Mouse (Mus musculus) kidney, postnatal 10 days (tissue): ENCODE results near the gene Rnf43.

Experiments used
- DNase-seq: peaks from one replicate; pipeline ENCODE4 v3.0.0; 2021; ENCODE audit warnings: mixed read lengths

Gene Rnf43

DNA sequence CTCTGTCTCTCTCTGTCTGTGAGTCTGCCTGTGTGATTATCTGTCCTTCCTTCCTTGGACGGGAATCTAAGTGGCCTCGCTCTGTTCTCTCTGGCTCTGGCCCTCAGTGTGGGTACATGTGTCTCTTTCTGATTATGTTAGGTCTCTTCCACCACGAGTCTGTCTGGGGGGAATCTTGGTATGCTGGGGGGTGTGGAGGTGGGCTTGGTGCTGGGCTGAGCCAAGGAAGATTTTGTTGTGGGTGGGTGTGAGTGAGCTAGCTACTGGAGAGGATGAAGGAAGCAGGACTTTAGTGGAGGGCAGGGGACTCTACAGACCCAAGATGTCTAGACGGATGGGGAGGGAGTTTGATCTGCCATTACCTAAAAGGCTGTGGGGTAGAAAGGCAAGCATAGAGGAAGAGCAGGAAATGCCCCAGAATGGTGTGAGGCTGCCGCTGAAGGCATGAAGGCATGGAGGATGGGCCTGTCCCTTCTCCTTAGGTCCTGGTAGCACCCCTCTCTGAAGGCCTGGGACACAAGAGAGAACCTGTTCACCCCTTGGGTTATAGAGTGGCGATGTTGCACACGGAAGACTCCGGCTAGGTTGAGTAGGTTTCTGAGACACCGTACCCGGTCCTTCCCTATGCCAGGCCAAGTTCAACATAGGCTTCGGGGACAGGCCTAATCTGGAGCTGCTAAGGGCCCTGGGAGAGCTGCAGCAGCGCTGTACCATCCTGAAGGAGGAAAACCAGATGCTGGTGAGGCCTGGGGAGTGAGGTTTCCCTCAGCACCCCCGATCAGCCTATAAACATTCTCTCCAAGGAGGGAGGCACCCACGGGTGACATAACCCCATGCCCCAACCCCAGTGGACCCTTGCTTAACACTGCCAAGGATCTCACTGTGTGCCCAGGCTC, 99.5 kb downstream of the Rnf43 start:
- DNase-seq, result no peak

DNA sequence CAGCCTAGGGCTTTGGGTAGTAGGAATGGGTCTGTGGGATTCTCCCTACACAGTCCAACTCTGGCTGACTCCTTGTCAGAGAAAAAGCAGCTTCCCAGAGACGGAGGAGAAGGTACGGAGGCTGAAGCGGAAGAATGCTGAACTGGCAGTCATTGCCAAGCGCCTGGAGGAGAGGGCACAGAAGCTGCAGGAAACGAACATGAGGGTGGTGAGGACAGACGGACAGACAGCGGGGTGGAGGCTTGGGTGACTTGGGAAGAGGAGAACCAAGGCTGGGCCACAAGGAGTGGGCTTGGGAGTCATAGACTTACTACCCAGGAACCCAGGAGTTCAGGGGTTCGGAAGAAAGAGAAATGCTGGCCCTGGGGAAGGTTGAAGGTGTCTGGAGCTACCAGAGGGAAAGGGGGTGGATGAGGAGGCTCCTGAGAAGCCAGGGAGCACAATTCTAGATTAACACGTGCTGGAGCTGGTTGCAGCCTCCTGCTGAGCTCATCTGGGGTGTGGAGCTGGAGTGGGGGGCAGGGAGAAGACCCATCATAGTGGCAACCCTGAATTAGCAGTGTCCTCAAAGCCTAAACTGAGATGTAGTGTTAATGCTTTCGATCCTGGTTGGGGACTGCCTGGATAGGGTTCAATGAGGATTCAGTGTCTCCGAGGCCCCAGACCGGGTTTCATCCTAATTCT, 100.3 kb downstream of the Rnf43 start:
- DNase-seq, result no peak

DNA sequence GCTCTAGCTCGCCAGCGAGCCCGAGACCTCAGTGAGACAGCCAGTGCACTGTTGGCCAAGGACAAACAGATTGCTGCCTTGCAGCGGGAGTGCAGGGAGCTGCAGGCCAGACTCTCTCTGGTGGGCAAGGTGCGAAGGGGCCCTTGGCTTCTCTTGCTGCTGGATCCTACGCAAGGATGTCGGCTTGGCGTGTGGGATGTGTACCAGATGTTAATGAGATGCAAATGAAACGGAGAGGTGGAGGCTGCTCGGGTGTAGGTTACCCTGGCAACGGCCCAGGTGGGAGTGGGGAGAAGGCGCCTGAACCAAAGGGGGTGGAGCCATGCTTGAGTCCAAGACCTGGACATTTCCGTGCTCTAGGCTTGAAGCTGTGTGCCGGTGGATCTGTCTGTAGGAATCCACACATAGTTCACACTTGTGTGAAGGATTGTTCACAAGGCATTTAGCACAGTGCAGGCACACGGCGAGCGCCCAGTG, 101.0 kb downstream of the Rnf43 start:
- DNase-seq, result peak; percentile 63

DNA sequence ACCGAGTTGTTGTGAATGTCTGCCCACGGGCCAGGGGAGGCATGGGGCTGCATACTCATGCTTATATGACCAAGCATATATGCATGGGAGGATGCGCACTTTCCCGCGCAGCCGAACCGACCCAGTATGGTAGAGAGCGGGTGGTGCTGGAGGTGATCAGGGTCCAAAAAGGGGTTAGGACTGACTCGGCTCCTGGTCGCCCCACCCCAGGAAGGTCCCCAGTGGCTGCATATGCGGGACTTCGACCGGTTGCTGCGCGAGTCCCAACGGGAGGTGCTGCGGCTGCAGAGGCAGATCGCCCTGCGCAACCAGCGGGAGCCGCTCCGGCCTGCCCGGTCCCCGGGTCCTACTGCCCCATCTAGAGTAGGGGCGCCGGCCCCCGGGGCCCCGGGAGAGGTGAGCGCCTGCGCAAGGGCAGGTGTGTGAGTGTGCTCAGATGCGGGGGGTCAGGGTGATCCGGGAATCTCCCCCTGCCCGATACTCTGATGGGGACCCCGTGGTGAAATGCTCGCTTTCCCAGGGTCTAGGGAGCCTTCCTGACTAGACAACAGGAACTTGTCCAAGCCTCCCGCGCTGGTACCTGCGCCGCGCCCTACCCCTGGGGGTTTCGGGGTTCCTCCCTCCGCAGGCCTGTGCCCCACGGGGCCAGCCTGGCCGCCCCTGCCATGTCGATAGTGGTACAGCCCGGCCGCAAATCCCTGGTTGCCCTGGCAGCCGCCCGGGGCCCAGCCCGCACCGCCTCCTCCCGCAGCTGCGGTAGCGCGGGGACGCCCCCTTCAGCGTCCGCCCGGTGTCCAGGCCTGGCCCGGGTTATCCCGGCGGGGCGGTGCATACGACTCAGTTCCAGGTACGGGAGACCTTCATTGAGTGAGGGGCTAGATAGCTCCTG, 101.7 kb downstream of the Rnf43 start:
- DNase-seq, result peak; percentile 39

DNA sequence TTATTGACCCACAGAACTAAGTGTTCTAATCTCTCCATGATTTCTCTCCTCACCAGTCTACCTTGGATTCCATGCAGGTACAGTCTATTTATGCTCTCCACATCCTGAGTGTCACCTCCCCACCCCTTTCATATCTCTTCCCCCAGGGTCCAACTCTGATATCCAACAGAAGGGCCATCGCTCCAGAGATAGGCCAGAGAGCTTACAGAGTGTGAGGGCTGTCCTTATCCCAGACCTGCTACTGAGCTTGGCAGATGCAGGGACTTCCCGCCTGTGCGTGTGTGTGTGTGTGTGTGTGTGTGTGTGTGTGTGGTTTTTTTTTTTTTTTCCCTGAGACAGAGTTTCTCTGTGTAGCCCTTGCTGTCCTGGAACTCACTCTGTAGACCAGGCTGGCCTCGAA, 106.2 kb downstream of the Rnf43 start:
- no peak for DNase-seq

DNA sequence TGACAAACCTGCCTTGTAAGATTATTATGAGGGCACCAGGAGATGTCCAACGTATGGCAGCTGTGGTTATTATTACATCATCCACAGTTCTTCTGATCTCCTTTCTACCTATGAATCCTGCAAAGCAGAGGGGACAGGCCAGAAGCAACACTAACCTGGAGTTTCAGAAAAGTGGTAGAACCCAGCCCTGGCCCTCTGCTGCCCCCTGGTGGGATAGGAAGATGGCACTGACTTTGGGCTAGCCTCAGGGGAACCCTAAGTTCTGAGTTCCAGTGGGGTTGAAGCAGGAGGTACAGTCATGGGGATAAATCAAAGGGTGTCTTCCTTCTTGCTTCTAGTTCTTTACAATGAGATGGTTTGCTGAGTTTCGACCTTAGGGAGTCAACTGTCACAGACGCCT, 108.5 kb downstream of the Rnf43 start:
- DNase-seq, result peak; percentile 84

DNA sequence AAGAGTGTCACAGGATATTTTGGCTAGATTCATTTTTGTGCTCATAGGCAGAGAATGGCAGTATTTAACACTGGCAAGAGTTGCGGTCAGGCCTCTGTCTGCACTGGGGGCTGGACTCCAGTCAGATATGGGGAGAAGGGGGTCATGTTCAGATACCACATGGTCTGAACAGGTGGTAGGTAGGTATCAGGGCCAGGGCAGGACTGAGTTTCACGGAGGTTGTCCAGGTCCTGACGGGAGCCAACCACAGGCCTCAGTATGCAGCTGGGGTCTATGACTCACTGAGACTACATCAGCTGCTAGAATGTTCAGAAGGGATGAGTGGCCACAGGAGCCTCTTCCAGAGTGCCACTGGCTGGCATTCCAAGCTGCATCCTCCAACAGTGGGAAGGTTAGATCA, 109.8 kb downstream of the Rnf43 start:
- DNase-seq, result no peak

DNA sequence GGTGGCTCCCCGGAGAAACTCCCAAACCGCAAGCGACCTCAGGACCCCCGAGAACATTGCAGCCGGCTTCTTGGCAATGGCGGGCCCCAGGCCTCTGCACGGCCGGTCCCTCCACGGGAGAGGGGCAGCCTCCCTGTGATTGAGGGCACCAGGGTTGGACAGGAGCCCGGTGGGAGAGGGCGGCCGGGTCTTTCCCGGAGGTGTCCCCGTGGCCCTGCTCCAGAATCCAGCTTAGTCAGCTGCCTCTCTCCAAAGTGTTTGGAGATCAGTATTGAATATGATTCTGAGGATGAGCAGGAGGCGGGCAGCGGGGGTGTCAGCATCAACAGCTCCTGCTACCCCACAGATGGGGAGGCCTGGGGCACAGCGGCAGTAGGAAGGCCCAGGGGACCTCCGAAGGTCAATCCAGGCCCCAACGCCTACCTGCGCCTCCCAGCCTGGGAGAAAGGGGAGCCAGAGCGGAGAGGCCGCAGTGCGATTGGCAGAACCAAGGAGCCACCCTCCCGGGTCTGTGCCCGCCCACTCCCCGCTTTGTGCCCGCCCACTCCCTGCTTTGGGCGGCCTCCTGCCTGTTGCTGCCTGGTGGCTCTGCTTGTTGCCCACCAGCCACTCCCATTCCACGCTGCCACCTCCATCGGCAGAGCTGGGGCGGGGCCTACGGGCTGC, 115.7 kb downstream of the Rnf43 start:
- DNase-seq, result peak; percentile 86

DNA sequence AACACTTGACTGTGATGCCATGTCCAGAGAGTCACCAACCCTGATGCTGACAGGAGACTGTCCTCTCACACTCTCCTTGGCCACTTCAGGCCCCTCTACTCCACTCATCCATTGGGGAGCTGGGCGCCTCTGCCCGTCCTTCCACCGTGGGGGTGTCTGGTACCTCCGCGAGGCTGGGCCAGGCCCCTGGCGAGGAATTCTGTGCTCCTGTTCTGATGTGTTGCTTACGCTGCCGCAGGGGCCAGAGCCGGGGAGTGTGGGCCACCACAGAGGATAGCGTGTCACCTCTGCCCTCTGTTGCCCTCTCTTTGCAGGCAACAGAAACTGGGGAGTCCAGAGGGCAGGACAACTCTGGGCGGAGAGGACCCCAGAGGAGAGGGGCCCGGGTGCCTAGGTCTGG, 116.4 kb downstream of the Rnf43 start:
- DNase-seq, result no peak

DNA sequence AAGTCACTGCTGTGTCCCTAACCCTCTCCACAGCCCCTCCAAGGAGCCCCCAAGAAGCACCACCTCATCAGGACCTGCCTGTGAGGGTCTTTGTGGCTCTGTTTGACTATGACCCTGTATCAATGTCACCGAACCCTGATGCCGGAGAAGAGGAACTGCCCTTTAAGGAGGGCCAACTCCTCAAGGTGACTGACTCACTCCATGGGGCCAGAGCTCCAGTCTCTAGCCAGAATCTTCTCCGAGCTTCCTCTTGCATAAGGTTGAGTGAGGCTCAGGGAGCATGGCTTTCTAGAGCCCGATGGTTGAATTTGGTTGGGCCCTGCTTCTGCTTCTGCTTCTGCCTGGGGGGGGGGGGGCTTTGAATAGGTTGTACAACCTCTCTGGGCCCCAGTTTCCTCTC, 116.9 kb downstream of the Rnf43 start:
- no peak for DNase-seq

DNA sequence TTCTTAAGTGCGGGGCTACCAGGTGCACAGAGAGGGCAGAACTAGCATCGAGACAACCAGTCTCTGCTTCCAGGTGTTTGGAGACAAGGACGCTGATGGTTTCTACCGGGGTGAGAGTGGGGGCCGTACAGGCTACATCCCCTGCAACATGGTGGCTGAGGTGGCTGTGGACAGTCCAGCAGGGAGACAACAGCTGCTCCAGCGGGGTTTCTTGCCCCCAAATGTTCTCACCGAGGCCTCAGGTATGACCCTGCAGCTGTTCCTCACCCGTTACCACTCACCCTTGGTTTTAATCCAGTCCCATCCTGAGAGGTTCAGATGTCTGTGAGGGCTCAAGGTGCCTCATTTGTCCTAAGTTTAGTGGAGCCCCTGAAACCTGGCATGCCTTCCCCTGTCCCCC, 117.6 kb downstream of the Rnf43 start:
- no peak for DNase-seq
